Mouse (Mus musculus) liver, adult 2 months (tissue): ENCODE measurements at regions not wholly inside any gene's neighbourhood (a gene's known extent, or its start where the extent isn't known, plus 50 kb on each side); places are given as distances from the start of the nearest gene placed in this dataset.
"Not testable (repeated sequence)": the region's sequence is repeated elsewhere in the genome, so short reads cannot be mapped to it uniquely, and the experiment has no call there.

Source experiments
- DNase-seq: peaks from one replicate; pipeline ENCODE4 v3.0.0-alpha.2; 2011; ENCODE audit warnings: low read depth, low spot score; ENCODE audit errors: extremely low read depth
- H3K27ac ChIP-seq: fragments of 200-500 bp; replicated peaks from 2 replicates; pipeline ENCODE4 v1.5.1; 2012; ENCODE audit warnings: low read depth, mild to moderate bottlenecking, control low read depth, inconsistent platforms, low read length; ENCODE audit not compliant: insufficient read depth
- H3K27me3 ChIP-seq: fragments of 200-500 bp; 2 replicates; pipeline ENCODE4 v1.6.1; 2012; ENCODE audit warnings: mild to moderate bottlenecking, moderate library complexity, low read length, inconsistent platforms; ENCODE audit not compliant: control insufficient read depth, insufficient read depth
- H3K36me3 ChIP-seq: fragments of 200-500 bp; 2 replicates; pipeline ENCODE4 v1.6.1; 2012; ENCODE audit warnings: low read length, inconsistent platforms; ENCODE audit not compliant: control insufficient read depth, insufficient read depth
- H3K4me1 ChIP-seq: fragments of 200-500 bp; 2 replicates; pipeline ENCODE4 v1.6.1; 2011; ENCODE audit warnings: low read length; ENCODE audit not compliant: control insufficient read depth, insufficient read depth
- H3K4me3 ChIP-seq: fragments of 200-500 bp; 2 replicates; pipeline ENCODE4 v1.5.1; 2011; ENCODE audit warnings: low read depth, mild to moderate bottlenecking, control low read depth, low read length, moderate library complexity; ENCODE audit not compliant: insufficient read depth
- H3K79me2 ChIP-seq: fragments of 200-500 bp; 2 replicates; pipeline ENCODE4 v1.6.1; 2012; ENCODE audit warnings: inconsistent platforms, mild to moderate bottlenecking, low read length, moderate library complexity; ENCODE audit not compliant: control insufficient read depth, insufficient read depth
- H3K9ac ChIP-seq: fragments of 200-500 bp; 2 replicates; pipeline ENCODE4 v1.6.1; 2012; ENCODE audit warnings: low read depth, mild to moderate bottlenecking, control low read depth, inconsistent platforms, low read length
- CTCF ChIP-seq: fragments of 200-500 bp; IDR thresholded peaks from 2 replicates; pipeline ENCODE4 v1.5.1; 2011; ENCODE audit warnings: low read depth, low read length, control low read depth
- POLR2A ChIP-seq: fragments of 200-500 bp; IDR thresholded peaks from 2 replicates; pipeline ENCODE4 v1.6.1; 2011; ENCODE audit warnings: low read length, control low read depth; ENCODE audit not compliant: insufficient read depth; ENCODE audit errors: extremely low read depth
- WGBS: fragments of 180-500 bp; shearing (Covaris S2); methylation state at CpG from one replicate; pipeline ENCODE4 v1.1.7; 2018; 5-methylcytosine and 5-hydroxymethylcytosine counted together

DNA sequence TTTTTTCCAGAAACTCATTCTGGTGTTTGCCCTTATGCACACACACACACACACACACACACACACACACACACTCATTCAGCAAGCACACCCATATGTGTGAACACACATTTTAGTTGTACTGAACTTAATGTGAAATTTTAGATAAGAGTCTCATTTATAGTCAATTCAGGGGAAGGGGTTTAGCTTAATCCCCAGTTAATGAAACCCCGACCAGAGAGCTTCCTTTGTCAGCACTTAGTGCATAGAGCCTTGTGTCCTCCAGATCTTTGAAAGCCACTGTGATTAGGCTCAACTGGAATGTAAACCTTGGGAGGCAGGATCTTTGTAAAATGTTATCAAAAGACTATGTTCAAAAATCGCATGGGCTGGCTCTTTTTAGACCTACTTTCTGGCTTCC lies 53.4 kb downstream of the Rps12 start:
- H3K4me1 ChIP-seq = no peaks in the 10 kb centered on the region
- 69% methylated on average over 2 of the region's 2 CpGs for WGBS

DNA sequence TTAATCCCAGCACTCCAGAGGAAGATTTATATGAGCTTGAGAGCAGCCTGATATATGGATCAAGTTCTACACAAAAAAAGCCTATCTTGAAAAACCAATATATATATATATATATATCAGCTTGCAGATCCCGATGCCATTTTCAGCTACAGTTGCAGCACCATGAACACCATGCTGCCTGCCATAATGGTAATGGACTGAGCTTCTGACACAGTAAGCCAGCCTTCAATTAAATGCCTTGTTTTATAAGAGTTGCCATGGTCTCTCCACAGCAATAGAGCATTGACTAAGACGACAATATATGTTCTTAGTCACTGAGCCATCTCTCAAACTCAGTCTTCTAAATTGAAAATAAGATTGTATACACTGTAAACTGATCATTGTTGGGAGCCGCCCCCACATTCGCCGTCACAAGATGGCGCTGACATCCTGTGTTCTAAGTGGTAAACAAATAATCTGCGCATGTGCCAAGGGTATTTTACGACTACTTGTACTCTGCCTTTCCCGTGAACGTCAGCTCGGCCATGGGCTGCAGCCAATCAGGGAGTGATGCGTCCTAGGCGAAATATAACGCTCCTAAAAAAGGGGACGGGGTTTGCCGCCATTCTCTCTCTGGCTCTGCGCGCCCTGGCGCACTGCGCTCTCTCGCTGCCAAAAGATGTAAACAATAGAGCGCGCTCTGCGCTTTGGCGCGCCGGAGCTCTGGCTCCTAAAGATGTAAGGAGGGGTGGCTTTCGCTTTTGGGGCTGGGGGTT lies 60.9 kb downstream of the Rps12 start:
- not testable (repeated sequence) for DNase-seq, H3K4me1 ChIP-seq, H3K9ac ChIP-seq, H3K4me3 ChIP-seq, H3K27ac ChIP-seq, H3K36me3 ChIP-seq, H3K27me3 ChIP-seq, H3K79me2 ChIP-seq
- WGBS = 74% methylated on average over 28 of the region's 28 CpGs

More for the DNA sequence above, 53.4 kb downstream of the Rps12 start:
- no peak overlapping the region for H3K9ac ChIP-seq
- no peaks in the 10 kb centered on the region for H3K27me3 ChIP-seq
- TF ChIP-seq POLR2A = no peak
- no peak overlapping the region for H3K27ac ChIP-seq
- H3K4me3 ChIP-seq = no peak overlapping the region
- no peaks in the 10 kb centered on the region for H3K36me3 ChIP-seq
- no peaks in the 10 kb centered on the region for H3K79me2 ChIP-seq
- no peak for DNase-seq

DNA sequence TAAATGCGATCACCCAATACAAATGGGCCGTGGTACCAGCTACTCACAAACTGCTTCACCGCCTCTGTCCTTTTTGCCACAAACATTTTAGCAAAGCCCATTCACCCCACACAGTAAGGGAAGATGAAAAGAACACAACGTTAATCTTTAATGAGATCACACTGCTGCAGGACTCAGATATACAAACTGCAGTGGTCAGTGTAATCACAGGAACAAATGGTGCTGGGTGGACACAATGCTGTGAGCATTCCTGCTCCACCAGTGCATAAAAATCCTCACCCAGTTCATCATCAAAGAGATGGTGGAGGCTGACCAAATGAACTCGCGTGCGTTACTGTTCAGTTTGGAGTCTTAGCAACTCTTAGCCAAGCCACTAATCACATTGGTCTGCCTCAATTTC lies 69.0 kb downstream of the Rps12 start:
- DNase-seq = no peak
- 83% methylated on average over 7 of the region's 7 CpGs for WGBS
- Histone ChIP-seq H3K9ac (no peak overlapping the region), H3K36me3 (no peaks in the 10 kb centered on the region), H3K4me1 (no peaks in the 10 kb centered on the region), H3K4me3 (no peak overlapping the region), H3K27ac (no peak overlapping the region), H3K79me2 (no peaks in the 10 kb centered on the region), H3K27me3 (0 out of 2 replicates have a peak, but pooled peaks cover 3% of the 10 kb centered on the region)
- TF ChIP-seq CTCF = no peak
- TF ChIP-seq POLR2A = no peak

DNA sequence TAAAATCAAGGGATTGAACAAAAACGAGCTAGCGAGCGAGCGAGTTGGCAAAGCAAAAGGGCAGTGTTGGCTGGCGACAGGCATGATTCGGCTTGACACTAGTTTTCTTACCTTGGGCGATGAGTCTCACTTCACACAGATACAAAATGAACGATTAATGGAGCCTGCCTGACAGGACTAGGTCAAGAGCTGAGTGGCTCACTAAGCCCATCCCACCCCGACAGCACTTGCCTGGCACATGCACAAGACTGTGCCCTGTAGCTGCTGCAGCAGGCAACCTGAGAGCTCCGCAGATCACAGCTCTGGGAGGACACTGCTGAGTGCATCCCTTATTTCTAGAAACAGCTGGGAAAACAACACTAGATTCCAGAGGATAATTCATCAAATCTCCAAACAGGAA lies 71.6 kb downstream of the Rps12 start:
- H3K27me3 ChIP-seq = 0 out of 2 replicates have a peak, but pooled peaks cover 3% of the 10 kb centered on the region
- H3K79me2 ChIP-seq = no peaks in the 10 kb centered on the region
- no peak overlapping the region for H3K9ac ChIP-seq
- H3K4me1 ChIP-seq = peaks cover 5% of the 10 kb centered on the region
- 95% methylated on average over 10 of the region's 10 CpGs for WGBS
- no peak for TF ChIP-seq POLR2A
- no peak for TF ChIP-seq CTCF
- H3K4me3 ChIP-seq = no peak overlapping the region
- no peaks in the 10 kb centered on the region for H3K36me3 ChIP-seq
- no peak for DNase-seq
- no peak overlapping the region for H3K27ac ChIP-seq

DNA sequence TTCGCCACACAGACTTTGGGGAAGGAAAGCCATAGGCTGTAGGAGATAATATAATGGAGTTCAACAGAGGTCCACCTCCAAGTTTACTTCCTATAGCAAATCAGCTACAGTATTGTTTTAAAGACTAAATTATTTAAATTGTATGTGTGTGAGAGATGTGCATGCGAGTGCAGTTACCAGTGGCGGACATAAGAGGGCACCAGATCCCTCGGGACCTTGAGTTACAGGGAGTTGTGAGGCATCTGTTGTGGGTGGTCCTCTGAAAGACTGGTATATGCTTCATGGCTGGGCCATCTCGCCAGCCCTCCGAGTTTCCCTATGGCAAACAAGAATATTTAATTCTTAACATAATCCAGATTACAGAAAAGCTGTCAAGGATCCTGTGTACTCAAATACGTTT lies 72.0 kb downstream of the Rps12 start:
- Histone ChIP-seq H3K79me2 (no peaks in the 10 kb centered on the region), H3K27ac (no peak overlapping the region), H3K9ac (no peak overlapping the region), H3K4me3 (no peak overlapping the region), H3K4me1 (peaks cover 5% of the 10 kb centered on the region), H3K27me3 (0 out of 2 replicates have a peak, but pooled peaks cover 3% of the 10 kb centered on the region), H3K36me3 (no peaks in the 10 kb centered on the region)
- TF ChIP-seq POLR2A = no peak
- peak; percentile 45; the same call in 1 of the 2 replicates for TF ChIP-seq CTCF
- 93% methylated on average over 7 of the region's 7 CpGs for WGBS
- DNase-seq = no peak

DNA sequence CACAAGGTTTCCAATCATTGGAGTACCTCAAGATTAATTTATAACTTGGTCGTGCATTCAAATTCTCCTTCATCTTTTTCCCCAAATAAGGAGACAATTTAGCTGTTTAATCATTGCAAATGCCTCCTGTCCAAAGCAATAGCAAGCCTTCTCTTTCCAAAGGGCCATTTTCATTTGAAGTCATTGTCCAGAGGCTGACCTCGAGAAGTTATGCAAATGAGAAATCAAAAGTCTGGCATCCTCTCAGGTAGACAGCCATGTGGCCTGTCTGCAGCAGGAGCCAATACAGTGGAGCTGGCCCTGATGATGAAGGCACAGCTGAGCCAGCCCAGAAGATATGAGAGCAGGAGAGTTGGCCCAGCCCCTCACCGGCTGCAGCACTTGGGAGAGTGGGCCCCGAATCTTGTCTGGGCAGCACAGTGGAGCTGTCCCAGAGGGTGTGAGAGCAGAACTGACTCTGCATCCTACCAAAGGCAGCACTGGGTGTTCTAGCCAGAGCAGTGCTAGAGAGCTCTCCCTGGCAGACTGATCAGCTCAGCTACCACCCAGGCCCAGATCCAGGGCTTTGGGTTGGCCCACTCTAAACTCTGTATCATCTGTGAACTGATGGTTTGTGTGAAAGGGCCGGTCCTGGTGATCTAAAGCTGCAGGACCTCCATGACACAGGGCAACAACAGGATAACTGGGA lies 74.2 kb downstream of the Rps12 start:
- Histone ChIP-seq H3K4me1 (peaks cover 5% of the 10 kb centered on the region), H3K27me3 (0 out of 2 replicates have a peak, but pooled peaks cover 3% of the 10 kb centered on the region), H3K79me2 (no peaks in the 10 kb centered on the region), H3K9ac (no peak overlapping the region), H3K4me3 (no peak overlapping the region), H3K36me3 (no peaks in the 10 kb centered on the region), H3K27ac (no peak overlapping the region)
- 38% methylated on average over 5 of the region's 5 CpGs for WGBS
- TF ChIP-seq CTCF = no peak
- no peak for TF ChIP-seq POLR2A
- peak; percentile 89 for DNase-seq
